In the genomic region with DNA sequence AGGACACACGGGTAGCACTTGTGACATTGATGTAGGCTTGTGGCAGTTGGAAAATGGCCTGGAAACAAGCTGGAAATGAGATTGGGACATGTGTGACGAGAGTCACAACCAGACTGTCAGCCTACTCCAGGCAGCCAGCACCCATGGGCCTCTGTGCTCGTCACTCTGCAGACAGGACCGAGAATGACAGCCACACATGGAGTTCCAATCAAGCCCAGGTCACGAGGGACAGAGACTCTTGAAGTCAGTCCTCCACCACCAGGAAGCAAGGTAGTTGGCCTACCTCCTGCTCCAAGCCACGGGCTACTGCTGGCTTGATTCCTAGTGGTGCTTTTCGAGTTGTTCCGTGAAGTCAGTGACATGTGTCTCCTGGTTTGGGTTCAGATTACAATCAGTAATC, we compare ENCODE assay signal across 15 mouse cellular contexts. TPM values are rescaled to one million over a fixed set of nuclear protein-coding genes. Genes with fewer than 3 reads are reported as not detected.
DNase-seq lines count a peak whose midpoint lies in the region; TF ChIP-seq lines count a peak whose summit lies in the region.
"Had no signal": no experiment of that assay in that cellular context is flagged by ENCODE, and none has a peak within 500 bp of the region (broad histone marks: within the 10 kb centered on the region; RNA-seq: fewer than 3 reads in every experiment).

No protein-coding gene starts in this region.

- H3K4me1 ChIP-seq in cerebellum, adult 2 months (ENCODE audit: control insufficient read depth, insufficient read depth, low read length): peaks cover 11% of the 10 kb centered on the region
- H3K4me1 ChIP-seq: heart, embryonic 13.5 days; hindbrain, embryonic 15.5 days had no signal

- peak; percentile 36 to 51 for DNase-seq in cerebellum, adult 2 months
- no peak for DNase-seq in cerebellum, adult 8-10 months
- no peak for DNase-seq in layer of hippocampus, adult 2 months (ENCODE audit: low spot score in 2 of 2)
- no peak for DNase-seq in layer of hippocampus, postnatal 36 days
- peak; percentile 20 for DNase-seq in CD4-positive, CD25-positive, alpha-beta regulatory T cell, adult 2 months (ENCODE audit: low read depth, low spot score)
- peak; percentile 27 for DNase-seq in brain, adult 2 months (ENCODE audit: low read depth, low spot score)
- DNase-seq in kidney, adult 8-10 months: no peak
- no peak for DNase-seq in urinary bladder, postnatal 25 days (ENCODE audit: low spot score)
- DNase-seq: adrenal gland, adult 8-10 months; gastrocnemius, adult 2 months; gastrocnemius, postnatal 25 days had no signal

- WGBS in cerebellum, adult 2 months: 46% methylated on average over 8 of the region's 8 CpGs

- TF ChIP-seq POLR2A in cerebellum, adult 2 months (IDR thresholded peaks at IDR 0.05; ENCODE audit: borderline replicate concordance, insufficient read depth, low read length): no peak

- no peak for TF ChIP-seq CTCF in cerebellum, adult 2 months (IDR thresholded peaks at IDR 0.05; ENCODE audit: borderline replicate concordance, insufficient read depth, low read depth, low read length)
- TF ChIP-seq CTCF in layer of hippocampus, adult 2 months (conservative IDR thresholded peaks at IDR 0.05): no peak

- no peak overlapping the region for H3K27ac ChIP-seq in cerebellum, adult 2 months (ENCODE audit: insufficient read depth, low read length)
- H3K27ac ChIP-seq in layer of hippocampus, adult 2 months: peak overlapping the region; percentile 68
- H3K27ac ChIP-seq: embryonic facial prominence, embryonic 13.5 days; forebrain, embryonic 12.5 days; gastrocnemius, adult 2 months; heart, embryonic 13.5 days; hindbrain, embryonic 15.5 days had no signal

- H3K4me3 ChIP-seq in cerebellum, adult 2 months (replicated peaks; ENCODE audit: insufficient read depth, low read depth, low read length): no peak overlapping the region
- H3K4me3 ChIP-seq in layer of hippocampus, adult 2 months: no peak overlapping the region
- H3K4me3 ChIP-seq: embryonic facial prominence, embryonic 13.5 days; forebrain, embryonic 12.5 days; gastrocnemius, adult 2 months; heart, embryonic 13.5 days; hindbrain, embryonic 15.5 days had no signal

- H3K27me3 ChIP-seq in cerebellum, adult 2 months (ENCODE audit: control insufficient read depth, insufficient read depth, low read length): no peaks in the 10 kb centered on the region
- H3K27me3 ChIP-seq: embryonic facial prominence, embryonic 13.5 days; forebrain, embryonic 12.5 days; heart, embryonic 13.5 days; hindbrain, embryonic 15.5 days had no signal

RNA-seq across cellular contexts. Expression of a gene that starts 20.3 kb away (rescaled TPM):
- 39.3 and 48.8 TPM in 2 replicates for polyA plus RNA-seq in cerebellum, adult 2 months (2012; rRNA removed)
- 10 to 100 TPM; 26.7 to 27.0 TPM for total RNA-seq in layer of hippocampus, adult 2 months (2021)
- 10 to 100 TPM; 27.9 to 28.1 TPM for total RNA-seq in layer of hippocampus, postnatal 36 days (2021)

Comparison
In these comparisons a context has a peak if more than half of its experiments do, and no peak if none do; other contexts are left out.
1. DNase-seq: peak in cerebellum, adult 2 months (2 of 2), CD4-positive, CD25-positive, alpha-beta regulatory T cell, adult 2 months (single experiment) and brain, adult 2 months (single experiment); none in cerebellum, adult 8-10 months (single experiment), layer of hippocampus, adult 2 months (0 of 2), layer of hippocampus, postnatal 36 days (0 of 2), kidney, adult 8-10 months (0 of 2) and urinary bladder, postnatal 25 days (single experiment).